Comparison of ENCODE assay signal across 7 mouse cellular contexts in genomic region chr17:83214674-83215528, GRCm38 (mm10). TPM values are rescaled to one million over a fixed set of nuclear protein-coding genes. Genes with fewer than 3 reads are reported as not detected.
DNase-seq lines count a peak whose midpoint lies in the region; ATAC-seq lines count a peak whose summit lies in the region.

Pkdcc (plus strand) TSS chr17:83215292.

- peak within 1 kb of the TSS; percentile 95 for H3K9ac ChIP-seq in limb, embryonic 12.5 days (replicated peaks)
- H3K9ac ChIP-seq in midbrain, embryonic 13.5 days (replicated peaks), result peak within 1 kb of the TSS; percentile 87

- H3K4me1 ChIP-seq in limb, embryonic 12.5 days (replicated peaks), result peaks cover 54% of the 10 kb centered on the region
- H3K4me1 ChIP-seq in midbrain, embryonic 13.5 days (replicated peaks), result peaks cover 56% of the 10 kb centered on the region

- H3K4me3 ChIP-seq in limb, embryonic 12.5 days (replicated peaks), result peak within 1 kb of the TSS; percentile 68
- peak within 1 kb of the TSS; percentile 67 for H3K4me3 ChIP-seq in midbrain, embryonic 13.5 days (replicated peaks)

- H3K27me3 ChIP-seq in limb, embryonic 12.5 days, result peaks cover 98% of the 10 kb centered on the region
- peaks cover 86% of the 10 kb centered on the region for H3K27me3 ChIP-seq in midbrain, embryonic 13.5 days

- peak within 1 kb of the TSS; percentile 69 for H3K27ac ChIP-seq in limb, embryonic 12.5 days
- peak within 1 kb of the TSS; percentile 81 for H3K27ac ChIP-seq in midbrain, embryonic 13.5 days

- peak; percentile 64 for ATAC-seq in limb, embryonic 12.5 days (ENCODE audit: insufficient number of reproducible peaks, insufficient read depth, low FRiP score, low TSS enrichment, low read depth)
- peak; percentile 90 for ATAC-seq in midbrain, embryonic 13.5 days

- under 1% methylated on average over 63 of the region's 105 CpGs for WGBS in limb, embryonic 12.5 days
- under 1% methylated on average over 68 of the region's 105 CpGs for WGBS in midbrain, embryonic 13.5 days

- peak; percentile 96 for DNase-seq in adrenal gland, postnatal 25 days
- DNase-seq in embryo, embryonic 9.5 days (ENCODE audit: extremely low spot score), result peak; percentile 93
- DNase-seq in heart, adult 11 months, result peak; percentile 99
- DNase-seq in kidney, adult 18-20 months, result peak; percentile 85
- DNase-seq in spleen, postnatal 10 days (ENCODE audit: low spot score in 2 of 2), result peak; percentile 20 to 61

- no peaks in the 10 kb centered on the region for H3K9me3 ChIP-seq in limb, embryonic 12.5 days
- no peaks in the 10 kb centered on the region for H3K9me3 ChIP-seq in midbrain, embryonic 13.5 days

- H3K36me3 ChIP-seq in limb, embryonic 12.5 days, result no peaks in the 10 kb centered on the region
- H3K36me3 ChIP-seq in midbrain, embryonic 13.5 days, result no peaks in the 10 kb centered on the region

- H3K4me2 ChIP-seq in limb, embryonic 12.5 days, result peak within 1 kb of the TSS; percentile 83
- peak within 1 kb of the TSS; percentile 83 for H3K4me2 ChIP-seq in midbrain, embryonic 13.5 days (replicated peaks)

RNA-seq across cellular contexts. Expression of gene Pkdcc, which starts in this region (rescaled TPM):
- total RNA-seq in adrenal gland, postnatal 25 days (2021), result 137 and 154 TPM in 2 replicates
- polyA plus RNA-seq in limb, embryonic 12.5 days (2016; fragmentation: Nextera tagmentation; extraction: Ambion mirVana), result 11.0 and 11.4 TPM in 2 replicates
- polyA plus RNA-seq in midbrain, embryonic 13.5 days (2015; fragmentation: Nextera tagmentation; extraction: Ambion mirVana), result 1.5 and 2.3 TPM in 2 replicates

Comparison
In these comparisons a context has a peak if more than half of its experiments do, and no peak if none do; other contexts are left out.
1. Peak in every context shown above with its lines: DNase-seq, ATAC-seq, H3K4me3 ChIP-seq and H3K27ac ChIP-seq.
2. DNase-seq: peak in every context shown above with its lines; median percentile 99 in heart, adult 11 months; 96 in adrenal gland, postnatal 25 days; 93 in embryo, embryonic 9.5 days; 85 in kidney, adult 18-20 months; 40 in spleen, postnatal 10 days.